Mouse (Mus musculus) heart, embryonic 13.5 days (tissue): ENCODE measurements at regions not wholly inside any gene's neighbourhood (a gene's known extent, or its start where the extent isn't known, plus 50 kb on each side); places are given as distances from the start of the nearest gene placed in this dataset.

ENCODE experiments used
- ATAC-seq: fragments of 200-750 bp; cut with Nextera tagmentation; 2 replicates; pipeline ENCODE4 v1.8.0; 2017; ENCODE audit warnings: moderate TSS enrichment; ENCODE audit not compliant: insufficient number of reproducible peaks, low FRiP score, low TSS enrichment; ENCODE audit errors: extremely low read depth
- H3K27ac ChIP-seq: fragments of 300-500 bp; sonication (generic); replicated peaks from 2 replicates; pipeline ENCODE4 v1.5.1; 2015; ENCODE audit warnings: moderate library complexity, mild to moderate bottlenecking, inconsistent platforms
- H3K27me3 ChIP-seq: fragments of 300-500 bp; sonication (generic); replicated peaks from 2 replicates; pipeline ENCODE4 v1.6.1; 2015; ENCODE audit warnings: mild to moderate bottlenecking, inconsistent platforms
- H3K36me3 ChIP-seq: fragments of 300-500 bp; sonication (generic); 2 replicates; pipeline ENCODE4 v1.6.1; 2015; ENCODE audit warnings: mild to moderate bottlenecking, inconsistent platforms
- H3K4me1 ChIP-seq: fragments of 300-500 bp; sonication (generic); 2 replicates; pipeline ENCODE4 v1.6.1; 2015; ENCODE audit warnings: inconsistent platforms
- H3K4me2 ChIP-seq: fragments of 300-500 bp; sonication (generic); 2 replicates; pipeline ENCODE4 v1.6.1; 2015; ENCODE audit warnings: inconsistent platforms, mild to moderate bottlenecking, moderate library complexity
- H3K4me3 ChIP-seq: fragments of 300-500 bp; sonication (generic); 2 replicates; pipeline ENCODE4 v1.5.1; 2015; ENCODE audit warnings: moderate library complexity, mild to moderate bottlenecking, inconsistent platforms
- H3K9ac ChIP-seq: fragments of 300-500 bp; sonication (generic); 2 replicates; pipeline ENCODE4 v1.6.1; 2015; ENCODE audit warnings: inconsistent platforms, mild to moderate bottlenecking, moderate library complexity
- H3K9me3 ChIP-seq: fragments of 300-500 bp; sonication (generic); 2 replicates; pipeline ENCODE4 v1.6.1; 2016; ENCODE audit warnings: inconsistent platforms
- WGBS: fragments of 180-500 bp; shearing (Covaris S2); methylation state at CpG from one replicate; pipeline ENCODE4 v1.1.7; 2015; ENCODE audit warnings: mixed read lengths; 5-methylcytosine and 5-hydroxymethylcytosine counted together

- H3K9ac ChIP-seq = no peak overlapping the region
- H3K4me1 ChIP-seq = peaks cover 23% of the 10 kb centered on the region
- peak overlapping the region; percentile 53 for H3K27ac ChIP-seq
- no peak overlapping the region for H3K4me2 ChIP-seq
- no peaks in the 10 kb centered on the region for H3K9me3 ChIP-seq
- no peaks in the 10 kb centered on the region for H3K27me3 ChIP-seq
- no peak overlapping the region for H3K4me3 ChIP-seq
- 28% methylated on average over 5 of the region's 5 CpGs for WGBS
- H3K36me3 ChIP-seq = no peaks in the 10 kb centered on the region
- ATAC-seq = no peak
These were observed 501.9 kb upstream of the Nrp1 start for GRCm38 (mm10) chr8:127856351-127857135.

GRCm38 (mm10) chr8:127859036-127859435, 499.4 kb upstream of the Nrp1 start:
- no peaks in the 10 kb centered on the region for H3K9me3 ChIP-seq
- H3K4me3 ChIP-seq = no peak overlapping the region
- H3K4me1 ChIP-seq = peaks cover 23% of the 10 kb centered on the region
- H3K9ac ChIP-seq = no peak overlapping the region
- H3K4me2 ChIP-seq = no peak overlapping the region
- no peak overlapping the region for H3K27ac ChIP-seq
- WGBS = 73% methylated on average over 3 of the region's 3 CpGs
- no peak for ATAC-seq
- H3K36me3 ChIP-seq = no peaks in the 10 kb centered on the region
- H3K27me3 ChIP-seq = no peaks in the 10 kb centered on the region

GRCm38 (mm10) chr8:127860376-127860775, 498.0 kb upstream of the Nrp1 start:
- H3K27me3 ChIP-seq = no peaks in the 10 kb centered on the region
- H3K9me3 ChIP-seq = no peaks in the 10 kb centered on the region
- H3K4me3 ChIP-seq = no peak overlapping the region
- no peaks in the 10 kb centered on the region for H3K36me3 ChIP-seq
- no peak overlapping the region for H3K4me2 ChIP-seq
- H3K27ac ChIP-seq = no peak overlapping the region
- H3K4me1 ChIP-seq = peaks cover 22% of the 10 kb centered on the region
- no peak overlapping the region for H3K9ac ChIP-seq
- ATAC-seq = no peak
- 82% methylated on average over 3 of the region's 3 CpGs for WGBS

DNA sequence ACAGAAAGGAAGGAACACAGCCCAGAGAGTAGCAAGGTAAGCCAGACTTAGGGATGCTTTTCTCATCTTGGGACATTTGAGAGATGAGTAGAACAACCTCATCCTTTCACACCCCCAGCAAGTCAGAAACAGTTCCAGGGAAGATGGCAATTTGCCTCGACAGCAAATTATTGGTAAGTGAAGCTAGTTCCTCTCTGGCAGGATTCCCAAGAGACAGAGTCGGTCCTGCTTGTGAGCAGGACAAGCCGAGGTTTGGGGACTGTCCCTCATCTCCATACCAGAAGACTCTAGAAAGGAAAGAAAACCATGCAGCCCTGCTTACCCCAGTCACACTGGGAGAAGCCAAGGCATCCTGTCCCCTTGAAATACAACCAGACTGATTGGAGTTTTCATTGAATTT, 497.5 kb upstream of the Nrp1 start:
- Histone ChIP-seq H3K9ac (no peak overlapping the region), H3K4me1 (peaks cover 17% of the 10 kb centered on the region), H3K4me3 (no peak overlapping the region), H3K27me3 (no peaks in the 10 kb centered on the region), H3K4me2 (no peak overlapping the region), H3K9me3 (no peaks in the 10 kb centered on the region), H3K36me3 (no peaks in the 10 kb centered on the region), H3K27ac (no peak overlapping the region)
- ATAC-seq = no peak
- 33% methylated on average over 3 of the region's 3 CpGs for WGBS

GRCm38 (mm10) chr8:127884641-127885040, 473.8 kb upstream of the Nrp1 start:
- Histone ChIP-seq H3K4me1 (peaks cover 14% of the 10 kb centered on the region), H3K36me3 (no peaks in the 10 kb centered on the region), H3K4me2 (no peak overlapping the region), H3K27me3 (no peaks in the 10 kb centered on the region), H3K4me3 (no peak overlapping the region), H3K9me3 (no peaks in the 10 kb centered on the region), H3K9ac (no peak overlapping the region), H3K27ac (no peak overlapping the region)
- 67% methylated on average over 1 of the region's 1 CpGs for WGBS
- no peak for ATAC-seq

DNA sequence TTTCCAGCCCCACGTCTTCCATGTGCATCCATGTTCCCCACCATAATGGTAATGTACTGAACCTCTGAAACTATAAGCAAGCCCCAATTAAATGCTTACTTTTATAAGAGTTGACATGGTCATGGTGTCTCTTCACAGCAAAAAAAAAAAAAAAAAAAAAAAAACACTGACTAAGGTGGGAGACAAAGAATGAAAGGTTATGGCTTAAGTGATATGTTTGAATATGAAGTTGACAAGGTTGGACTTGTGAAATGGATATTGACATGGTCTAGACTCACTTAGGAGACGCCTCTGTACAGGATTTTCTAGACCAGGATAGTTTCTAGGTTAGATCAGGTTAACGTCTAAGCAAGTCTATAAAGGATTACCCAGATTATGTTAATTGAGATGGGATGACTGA, 473.2 kb upstream of the Nrp1 start:
- H3K9ac ChIP-seq = no peak overlapping the region
- H3K4me3 ChIP-seq = no peak overlapping the region
- H3K27me3 ChIP-seq = no peaks in the 10 kb centered on the region
- H3K36me3 ChIP-seq = no peaks in the 10 kb centered on the region
- H3K9me3 ChIP-seq = no peaks in the 10 kb centered on the region
- peaks cover 14% of the 10 kb centered on the region for H3K4me1 ChIP-seq
- no peak for ATAC-seq
- H3K27ac ChIP-seq = no peak overlapping the region
- WGBS = 81% methylated on average over 3 of the region's 3 CpGs
- H3K4me2 ChIP-seq = no peak overlapping the region

GRCm38 (mm10) chr8:127885831-127886230, 472.6 kb upstream of the Nrp1 start:
- Histone ChIP-seq H3K36me3 (no peaks in the 10 kb centered on the region), H3K4me1 (peaks cover 10% of the 10 kb centered on the region), H3K9me3 (no peaks in the 10 kb centered on the region), H3K9ac (no peak overlapping the region), H3K4me2 (no peak overlapping the region), H3K4me3 (no peak overlapping the region), H3K27me3 (no peaks in the 10 kb centered on the region), H3K27ac (no peak overlapping the region)
- 43% methylated on average over 3 of the region's 3 CpGs for WGBS
- ATAC-seq = no peak

DNA sequence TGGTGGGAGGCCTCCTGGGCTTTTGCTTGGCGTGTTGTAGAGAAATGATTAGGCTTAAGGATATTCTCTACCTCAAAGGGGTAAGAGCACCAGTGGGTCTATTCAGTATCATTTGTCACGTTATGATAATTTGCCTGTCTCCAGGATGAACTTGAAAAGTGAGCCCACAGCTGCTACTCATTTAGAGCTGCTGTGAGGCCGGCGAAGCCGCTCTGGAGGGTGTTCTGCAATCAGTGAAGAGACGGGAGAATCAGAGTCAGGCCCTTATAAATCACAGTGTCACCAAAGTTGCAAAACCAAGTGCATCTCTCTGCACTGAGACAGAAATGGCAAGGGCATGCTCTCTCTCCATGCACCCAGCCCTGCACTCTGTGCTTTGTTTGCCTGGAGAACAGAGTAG, 467.7 kb upstream of the Nrp1 start:
- H3K4me2 ChIP-seq = no peak overlapping the region
- 66% methylated on average over 6 of the region's 6 CpGs for WGBS
- H3K9ac ChIP-seq = no peak overlapping the region
- H3K27me3 ChIP-seq = no peaks in the 10 kb centered on the region
- H3K4me1 ChIP-seq = 0 out of 2 replicates have a peak, but pooled peaks cover 3% of the 10 kb centered on the region
- H3K9me3 ChIP-seq = no peaks in the 10 kb centered on the region
- no peak overlapping the region for H3K27ac ChIP-seq
- no peaks in the 10 kb centered on the region for H3K36me3 ChIP-seq
- no peak overlapping the region for H3K4me3 ChIP-seq
- ATAC-seq = no peak

DNA sequence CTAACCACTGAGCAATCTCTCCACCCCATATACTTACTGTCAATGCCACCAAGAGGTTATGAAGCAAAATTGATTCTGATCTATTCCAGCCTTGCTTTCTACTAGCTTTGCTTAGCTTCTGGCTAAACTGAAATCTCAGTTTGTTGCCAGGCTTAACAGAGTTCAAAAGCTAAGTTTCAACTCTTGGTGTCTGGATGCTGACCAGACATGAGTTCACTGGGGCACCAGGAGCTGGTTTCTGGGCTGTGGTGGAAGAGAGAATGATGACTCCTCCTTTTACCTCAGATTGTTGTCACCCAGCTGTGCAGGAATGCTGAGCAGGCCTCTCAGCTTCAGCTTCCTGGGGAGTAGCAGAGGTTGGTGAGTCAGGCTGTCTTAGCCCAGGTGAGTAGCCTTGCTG, 464.1 kb upstream of the Nrp1 start:
- Histone ChIP-seq H3K27ac (no peak overlapping the region), H3K4me2 (no peak overlapping the region), H3K36me3 (no peaks in the 10 kb centered on the region), H3K4me1 (no peaks in the 10 kb centered on the region), H3K9ac (no peak overlapping the region), H3K4me3 (no peak overlapping the region), H3K27me3 (no peaks in the 10 kb centered on the region), H3K9me3 (no peaks in the 10 kb centered on the region)
- ATAC-seq = no peak

- Histone ChIP-seq H3K36me3 (no peaks in the 10 kb centered on the region), H3K27ac (no peak overlapping the region), H3K4me1 (peaks cover 11% of the 10 kb centered on the region), H3K4me3 (no peak overlapping the region), H3K27me3 (no peaks in the 10 kb centered on the region), H3K9me3 (no peaks in the 10 kb centered on the region), H3K4me2 (no peak overlapping the region), H3K9ac (no peak overlapping the region)
- no peak for ATAC-seq
- 81% methylated on average over 5 of the region's 5 CpGs for WGBS
These were observed 450.0 kb upstream of the Nrp1 start for GRCm38 (mm10) chr8:127908436-127908835.

DNA sequence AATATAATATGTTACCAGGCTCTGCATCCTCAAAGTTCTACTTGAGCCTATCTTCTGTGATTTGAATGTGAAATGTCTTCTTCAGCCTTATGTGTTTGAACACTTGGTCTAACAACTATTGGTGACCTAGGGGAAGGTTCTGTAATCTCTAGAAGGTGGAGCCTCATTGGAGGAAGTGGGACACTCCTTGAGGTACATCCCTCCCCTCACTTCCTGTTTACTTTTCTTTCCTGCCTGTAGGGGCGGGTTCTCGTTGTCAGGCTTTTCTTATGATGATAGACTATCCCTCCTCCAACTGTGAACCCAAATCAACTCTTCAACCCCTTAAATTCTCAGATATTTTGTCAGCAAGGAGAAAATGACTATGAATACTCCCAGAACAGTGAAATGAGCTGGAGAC, 448.8 kb upstream of the Nrp1 start:
- H3K4me3 ChIP-seq = no peak overlapping the region
- no peak overlapping the region for H3K9ac ChIP-seq
- 43% methylated on average over 2 of the region's 2 CpGs for WGBS
- no peaks in the 10 kb centered on the region for H3K36me3 ChIP-seq
- no peaks in the 10 kb centered on the region for H3K27me3 ChIP-seq
- no peak overlapping the region for H3K27ac ChIP-seq
- ATAC-seq = no peak
- H3K4me1 ChIP-seq = peaks cover 22% of the 10 kb centered on the region
- no peak overlapping the region for H3K4me2 ChIP-seq
- no peaks in the 10 kb centered on the region for H3K9me3 ChIP-seq

DNA sequence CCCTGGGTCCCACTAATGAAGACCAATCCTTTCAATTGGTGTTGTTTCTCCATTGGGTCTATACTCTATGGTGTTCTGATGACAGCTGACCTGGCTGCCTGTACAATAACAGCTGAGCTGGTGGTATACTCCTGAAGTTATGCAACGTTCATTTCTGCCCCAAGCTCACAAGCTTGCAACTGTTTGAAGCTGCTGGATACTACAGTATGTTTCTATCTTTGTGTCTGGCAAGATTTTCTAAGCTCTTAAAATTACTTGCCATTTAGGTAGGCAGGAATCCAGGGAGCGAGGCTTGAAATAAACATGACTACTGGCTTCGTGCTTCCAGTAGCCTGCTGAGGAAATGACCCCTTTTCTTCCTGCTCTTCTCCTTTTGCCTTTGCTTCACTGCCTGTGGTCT, 444.3 kb upstream of the Nrp1 start:
- no peaks in the 10 kb centered on the region for H3K36me3 ChIP-seq
- no peaks in the 10 kb centered on the region for H3K9me3 ChIP-seq
- H3K4me1 ChIP-seq = peaks cover 47% of the 10 kb centered on the region
- H3K9ac ChIP-seq = no peak overlapping the region
- peak overlapping the region; percentile 85 for H3K27ac ChIP-seq
- no peak overlapping the region for H3K4me2 ChIP-seq
- H3K27me3 ChIP-seq = no peaks in the 10 kb centered on the region
- H3K4me3 ChIP-seq = no peak overlapping the region
- ATAC-seq = no peak
- WGBS = 23% methylated on average over 3 of the region's 3 CpGs
